Mouse (Mus musculus) liver, embryonic 11.5 days (tissue): ENCODE data around the gene 2610008E11Rik. TPM values are rescaled to one million over a fixed set of nuclear protein-coding genes. Genes with fewer than 3 reads are reported as not detected.
"Not testable (repeated sequence)": the region's sequence is repeated elsewhere in the genome, so short reads cannot be mapped to it uniquely, and the experiment has no call there.

Experiments used
- ATAC-seq: fragments of 200-750 bp; cut with Nextera tagmentation; replicated peaks from 2 replicates; pipeline ENCODE4 v1.8.0; 2017; ENCODE audit warnings: moderate number of reproducible peaks, mild to moderate bottlenecking, moderate TSS enrichment, moderate library complexity; ENCODE audit not compliant: low FRiP score
- DNase-seq: peaks from one replicate; pipeline ENCODE4 v3.0.0-alpha.2; 2017; ENCODE audit warnings: low spot score
- H3K27ac ChIP-seq: fragments of 300-500 bp; sonication (generic); 2 replicates; pipeline ENCODE4 v1.5.1; 2014; ENCODE audit warnings: mild to moderate bottlenecking, low read depth, low read length, control low read depth
- H3K27me3 ChIP-seq: fragments of 300-500 bp; sonication (generic); replicated peaks from 2 replicates; pipeline ENCODE4 v1.6.1; 2014; ENCODE audit warnings: low read length, mixed read lengths; ENCODE audit not compliant: control insufficient read depth, insufficient read depth
- H3K36me3 ChIP-seq: fragments of 300-500 bp; sonication (generic); 2 replicates; pipeline ENCODE4 v1.6.1; 2014; ENCODE audit warnings: mild to moderate bottlenecking, low read length, moderate library complexity, mixed read lengths; ENCODE audit not compliant: control insufficient read depth, insufficient read depth
- H3K4me1 ChIP-seq: fragments of 300-500 bp; sonication (generic); replicated peaks from 2 replicates; pipeline ENCODE4 v1.6.1; 2014; ENCODE audit warnings: low read length, mixed read lengths; ENCODE audit not compliant: control insufficient read depth, insufficient read depth
- H3K4me2 ChIP-seq: fragments of 300-500 bp; sonication (generic); 2 replicates; pipeline ENCODE4 v1.6.1; 2014; ENCODE audit warnings: mild to moderate bottlenecking, control low read depth, moderate library complexity
- H3K4me3 ChIP-seq: fragments of 300-500 bp; sonication (generic); 2 replicates; pipeline ENCODE4 v1.5.1; 2014; ENCODE audit warnings: low read depth, low read length, control low read depth
- H3K9ac ChIP-seq: fragments of 300-500 bp; sonication (generic); 2 replicates; pipeline ENCODE4 v1.6.1; 2014; ENCODE audit warnings: low read depth, low read length, control low read depth
- H3K9me3 ChIP-seq: fragments of 300-500 bp; sonication (generic); 2 replicates; pipeline ENCODE4 v1.6.1; 2016; ENCODE audit warnings: low read length, inconsistent platforms, mixed read lengths; ENCODE audit not compliant: control insufficient read depth
- WGBS: fragments of 180-500 bp; shearing (Covaris S2); extraction: QIAGEN DNeasy Blood & Tissue Kit; methylation state at CpG from one replicate; pipeline ENCODE4 v1.1.7; 2014; 5-methylcytosine and 5-hydroxymethylcytosine counted together
- polyA plus RNA-seq: library from polyadenylated mRNA; unstranded; fragments of >200 nt; fragmentation: Nextera tagmentation; extraction: Ambion mirVana; gene quantifications from 2 replicates; pipeline ENCODE4 v1.2.1, GENCODE M21; 2014

Gene 2610008E11Rik
- polyA plus RNA-seq, 1 experiment from 2014 or later, result 14.1 TPM

DNA sequence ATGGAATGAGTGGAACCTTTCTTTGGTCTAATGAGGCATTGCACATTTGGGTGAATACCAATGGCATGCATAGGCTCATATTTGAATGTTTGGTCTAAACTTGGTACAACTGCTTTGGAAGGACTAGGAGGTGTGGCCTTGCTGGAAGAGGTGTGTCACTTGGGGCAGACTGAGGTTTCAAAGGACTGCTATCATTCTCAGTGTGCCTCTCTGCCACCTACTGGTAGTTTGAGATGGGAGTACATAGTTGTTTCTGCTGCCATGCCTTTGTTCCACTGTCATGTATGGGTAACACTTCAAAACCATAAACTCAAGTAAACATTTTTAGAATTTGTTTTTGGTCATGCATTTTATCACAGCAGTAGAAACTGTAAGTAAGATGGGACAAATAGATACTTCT, 5.7 kb downstream of the 2610008E11Rik start:
- Histone ChIP-seq H3K4me1 (peaks cover 7% of the 10 kb centered on the region), H3K9me3 (no peaks in the 10 kb centered on the region), H3K27ac (no peak overlapping the region), H3K9ac (no peak overlapping the region), H3K36me3 (peaks cover 32% of the 10 kb centered on the region), H3K4me2 (no peak overlapping the region), H3K4me3 (no peak overlapping the region), H3K27me3 (no peaks in the 10 kb centered on the region)
- ATAC-seq (no peak), DNase-seq (no peak)

DNA sequence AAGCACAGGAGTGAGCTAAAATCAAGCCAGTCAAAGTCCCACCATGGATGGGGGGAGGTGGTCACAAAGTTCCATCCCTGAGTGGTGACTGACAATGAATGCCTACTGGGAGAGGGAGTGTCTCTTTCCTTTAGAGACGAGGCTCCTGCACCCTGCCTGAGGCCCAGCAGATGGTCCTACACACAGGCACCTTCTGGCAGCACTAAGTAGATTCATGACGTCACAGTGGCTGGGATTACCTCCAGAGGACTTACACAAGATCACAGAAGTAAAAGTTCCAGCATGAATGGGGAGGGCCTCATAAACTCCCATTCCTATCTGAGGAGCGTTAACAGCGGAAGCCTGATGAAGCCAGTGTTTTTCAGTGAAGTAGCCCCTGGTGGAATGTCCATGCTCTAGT, 8.4 kb downstream of the 2610008E11Rik start:
- Histone ChIP-seq H3K4me1 (no peaks in the 10 kb centered on the region), H3K9ac (no peak overlapping the region), H3K27ac (no peak overlapping the region), H3K36me3 (peaks cover 34% of the 10 kb centered on the region), H3K27me3 (no peaks in the 10 kb centered on the region), H3K9me3 (no peaks in the 10 kb centered on the region), H3K4me2 (no peak overlapping the region), H3K4me3 (no peak overlapping the region)
- no peak for ATAC-seq
- 84% methylated on average over 4 of the region's 4 CpGs for WGBS
- DNase-seq, result no peak

DNA sequence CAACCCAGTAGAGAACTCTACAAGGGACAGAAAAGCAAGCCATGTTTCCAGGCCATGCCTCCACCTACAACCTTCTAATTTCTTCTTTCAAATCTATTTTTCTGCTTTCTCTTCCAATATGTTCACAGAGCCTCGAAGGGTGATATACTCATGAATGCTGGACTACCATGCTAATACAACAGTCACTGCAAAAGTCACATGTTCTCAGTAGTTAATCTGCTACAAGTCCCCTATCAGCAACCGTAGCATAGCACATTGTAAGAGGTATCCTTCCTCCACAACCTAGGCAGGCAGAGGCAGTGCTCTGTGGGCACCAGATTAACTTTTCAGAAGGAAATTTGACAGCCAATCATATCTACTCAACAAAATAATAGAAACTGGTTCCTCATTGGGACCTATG, 10.8 kb downstream of the 2610008E11Rik start:
- peaks cover 26% of the 10 kb centered on the region for H3K36me3 ChIP-seq
- no peak overlapping the region for H3K27ac ChIP-seq
- H3K4me3 ChIP-seq, result no peak overlapping the region
- no peaks in the 10 kb centered on the region for H3K9me3 ChIP-seq
- DNase-seq (no peak), ATAC-seq (no peak)
- no peak overlapping the region for H3K9ac ChIP-seq
- no peaks in the 10 kb centered on the region for H3K4me1 ChIP-seq
- WGBS, result 97% methylated on average over 2 of the region's 2 CpGs
- H3K4me2 ChIP-seq, result no peak overlapping the region
- H3K27me3 ChIP-seq, result no peaks in the 10 kb centered on the region

DNA sequence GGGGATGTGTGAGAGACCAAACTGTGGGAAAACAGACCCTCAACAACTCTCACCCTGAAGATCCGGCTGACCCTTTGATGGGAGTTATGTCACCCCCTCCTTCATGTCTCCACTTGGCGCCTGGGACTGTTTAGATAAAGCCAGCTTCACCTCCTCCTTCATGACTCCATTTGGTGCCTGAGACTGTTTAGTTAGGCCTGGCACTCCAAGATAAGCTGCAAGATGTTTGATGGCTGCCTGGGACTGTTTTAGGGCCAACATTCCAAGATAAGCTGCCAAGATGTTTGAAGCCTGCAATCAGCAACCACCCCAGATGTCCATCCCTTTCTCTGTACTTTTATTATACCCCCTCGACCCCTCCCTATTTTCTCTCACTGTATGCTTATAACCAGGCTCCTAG, 40.0 kb downstream of the 2610008E11Rik start:
- not testable (repeated sequence) for H3K36me3 ChIP-seq, H3K4me2 ChIP-seq, H3K27me3 ChIP-seq, H3K4me3 ChIP-seq, H3K9me3 ChIP-seq, H3K27ac ChIP-seq, H3K4me1 ChIP-seq, H3K9ac ChIP-seq, DNase-seq
- peak; percentile 58 for ATAC-seq
- 53% methylated on average over 3 of the region's 3 CpGs for WGBS

DNA sequence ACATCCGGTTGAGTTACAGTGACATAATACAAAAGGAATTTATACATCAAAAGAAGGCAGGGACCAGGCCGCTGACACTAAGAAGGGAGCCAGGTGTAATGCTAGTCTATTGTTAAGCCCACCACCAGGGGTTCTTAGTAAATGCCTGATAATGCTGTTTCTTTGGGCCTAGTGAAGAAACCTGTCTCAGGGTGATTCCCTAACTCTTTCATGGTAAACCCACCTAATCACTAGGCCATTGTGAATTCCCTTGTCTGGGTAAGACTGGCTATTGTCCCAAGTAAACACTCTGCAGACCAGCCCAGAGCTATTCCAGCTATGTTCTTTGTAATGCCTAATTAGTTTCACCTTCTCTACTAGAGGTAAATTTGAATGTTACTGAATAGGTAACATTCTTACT, 54.9 kb downstream of the 2610008E11Rik start:
- H3K4me2 ChIP-seq, H3K9me3 ChIP-seq, H3K4me1 ChIP-seq, H3K4me3 ChIP-seq, H3K9ac ChIP-seq, H3K36me3 ChIP-seq, ATAC-seq, H3K27ac ChIP-seq, H3K27me3 ChIP-seq, DNase-seq: not testable (repeated sequence)
- WGBS, result 85% methylated on average over 2 of the region's 2 CpGs

DNA sequence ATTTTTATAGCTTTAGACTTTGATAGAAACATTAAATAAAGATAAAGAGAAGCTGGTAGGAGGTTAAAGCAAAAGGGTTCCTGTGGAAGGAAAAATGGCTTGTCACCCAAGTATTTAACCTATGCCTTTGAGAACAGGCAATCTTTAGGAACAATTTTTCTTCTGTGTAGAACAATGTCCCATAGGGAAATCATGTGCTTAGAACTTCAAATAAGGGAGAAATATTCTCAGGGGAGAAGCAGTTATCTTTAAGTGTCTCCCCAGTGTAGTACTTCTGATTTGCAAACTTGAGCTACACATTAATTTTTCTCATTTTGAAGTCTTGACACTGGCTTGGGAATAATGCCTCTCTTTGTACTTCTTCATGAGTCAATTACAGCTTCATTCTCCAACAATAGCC, 69.0 kb downstream of the 2610008E11Rik start, which contains the start of gene Olfr57:
Gene Olfr57 (plus strand): TSS at position 301 of the 400 bp plus-strand sequence.
- no peaks in the 10 kb centered on the region for H3K4me1 ChIP-seq
- no peak within 1 kb of the TSS for H3K27ac ChIP-seq
- H3K27me3 ChIP-seq, result no peaks in the 10 kb centered on the region
- H3K4me2 ChIP-seq, result no peak within 1 kb of the TSS
- no peak for DNase-seq
- H3K9ac ChIP-seq, result no peak within 1 kb of the TSS
- no peaks in the 10 kb centered on the region for H3K9me3 ChIP-seq
- H3K4me3 ChIP-seq, result no peak within 1 kb of the TSS
- H3K36me3 ChIP-seq, result no peaks in the 10 kb centered on the region
- no peak for ATAC-seq

Other genes with a start within 250 kb of the 2610008E11Rik start
- not detected in 2 replicates for gene Olfr1356, start 245.4 kb downstream of the 2610008E11Rik start, polyA plus RNA-seq
- not detected in 2 replicates for gene Olfr1355, start 222.1 kb downstream of the 2610008E11Rik start, polyA plus RNA-seq
- gene Olfr1354, start 184.4 kb downstream of the 2610008E11Rik start, polyA plus RNA-seq, result not detected in 2 replicates
- gene Olfr8, start 147.0 kb downstream of the 2610008E11Rik start, polyA plus RNA-seq, result not detected in 2 replicates
- not detected in 2 replicates for gene Olfr1353, start 134.3 kb downstream of the 2610008E11Rik start, polyA plus RNA-seq
- not detected in 2 replicates for gene Olfr1352, start 116.5 kb downstream of the 2610008E11Rik start, polyA plus RNA-seq
- gene Olfr1351, start 85.1 kb downstream of the 2610008E11Rik start, polyA plus RNA-seq, result not detected in 2 replicates
- not detected in 2 replicates for gene Olfr57, start 68.9 kb downstream of the 2610008E11Rik start, polyA plus RNA-seq
- not detected in 2 replicates for gene Vmn2r80, start 51.2 kb upstream of the 2610008E11Rik start, polyA plus RNA-seq
- not detected in 2 replicates for gene Vmn2r81, start 150.1 kb upstream of the 2610008E11Rik start, polyA plus RNA-seq